Mouse (Mus musculus): ENCODE data around the gene Atrnl1. TPM values are rescaled to one million over a fixed set of nuclear protein-coding genes. Genes with fewer than 3 reads are reported as not detected.
"Not testable (repeated sequence)": the region's sequence is repeated elsewhere in the genome, so short reads cannot be mapped to it uniquely, and the experiment has no call there.

The Atrnl1 gene
- polyA plus RNA-seq, 1 experiment from 2014 or later: 9.8 TPM

- no peak for ATAC-seq (replicated peaks)
- no peaks in the 10 kb centered on the region for H3K9me3 ChIP-seq
- 92% methylated on average over 6 of the region's 6 CpGs for WGBS
- H3K27me3 ChIP-seq (replicated peaks): no peaks in the 10 kb centered on the region
- H3K4me3 ChIP-seq: no peak overlapping the region
- no peak overlapping the region for H3K9ac ChIP-seq
- no peak overlapping the region for H3K4me2 ChIP-seq
- H3K36me3 ChIP-seq (replicated peaks): no peaks in the 10 kb centered on the region
- H3K4me1 ChIP-seq: peaks cover 8% of the 10 kb centered on the region; the same call in 1 of the 2 replicates
- H3K27ac ChIP-seq: no peak overlapping the region
Measured at GRCm38 (mm10) chr19:57963874-57964273, 353.0 kb downstream of the Atrnl1 start.

GRCm38 (mm10) chr19:57969766-57970165 is 358.9 kb downstream of the Atrnl1 start:
- Histone ChIP-seq H3K9me3 (no peaks in the 10 kb centered on the region), H3K36me3 (replicated peaks) (no peaks in the 10 kb centered on the region), H3K4me3 (no peak overlapping the region), H3K9ac (no peak overlapping the region), H3K27me3 (replicated peaks) (no peaks in the 10 kb centered on the region), H3K27ac (no peak overlapping the region), H3K4me2 (no peak overlapping the region), H3K4me1 (no peaks in the 10 kb centered on the region)
- WGBS: 84% methylated on average over 7 of the region's 7 CpGs
- ATAC-seq (replicated peaks): no peak

GRCm38 (mm10) chr19:57970342-57970895 is 359.6 kb downstream of the Atrnl1 start:
- H3K27ac ChIP-seq: no peak overlapping the region
- no peaks in the 10 kb centered on the region for H3K9me3 ChIP-seq
- no peak overlapping the region for H3K9ac ChIP-seq
- H3K27me3 ChIP-seq (replicated peaks): no peaks in the 10 kb centered on the region
- H3K4me1 ChIP-seq: no peaks in the 10 kb centered on the region
- ATAC-seq (replicated peaks): no peak
- H3K4me2 ChIP-seq: no peak overlapping the region
- WGBS: 91% methylated on average over 13 of the region's 13 CpGs
- no peaks in the 10 kb centered on the region for H3K36me3 ChIP-seq (replicated peaks)
- no peak overlapping the region for H3K4me3 ChIP-seq

- Histone ChIP-seq H3K9ac (no peak overlapping the region), H3K4me1 (no peaks in the 10 kb centered on the region), H3K36me3 (replicated peaks) (no peaks in the 10 kb centered on the region), H3K27me3 (replicated peaks) (no peaks in the 10 kb centered on the region), H3K4me2 (no peak overlapping the region), H3K4me3 (no peak overlapping the region), H3K9me3 (no peaks in the 10 kb centered on the region), H3K27ac (no peak overlapping the region)
- no peak for ATAC-seq (replicated peaks)
- WGBS: 94% methylated on average over 6 of the region's 6 CpGs
Measured at GRCm38 (mm10) chr19:57975201-57975600, 364.4 kb downstream of the Atrnl1 start.

- Histone ChIP-seq H3K9ac (no peak overlapping the region), H3K4me1 (peaks cover 4% of the 10 kb centered on the region), H3K9me3 (no peaks in the 10 kb centered on the region), H3K36me3 (replicated peaks) (no peaks in the 10 kb centered on the region), H3K4me2 (no peak overlapping the region), H3K27me3 (replicated peaks) (no peaks in the 10 kb centered on the region), H3K27ac (no peak overlapping the region), H3K4me3 (no peak overlapping the region)
- WGBS: 37% methylated on average over 21 of the region's 21 CpGs
- ATAC-seq (replicated peaks): no peak
Measured at GRCm38 (mm10) chr19:57985918-57986900, 375.4 kb downstream of the Atrnl1 start.

- H3K4me2 ChIP-seq: no peak overlapping the region
- H3K4me3 ChIP-seq: no peak overlapping the region
- WGBS: 78% methylated on average over 17 of the region's 17 CpGs
- H3K9me3 ChIP-seq: no peaks in the 10 kb centered on the region
- no peak for ATAC-seq (replicated peaks)
- no peak overlapping the region for H3K27ac ChIP-seq
- H3K9ac ChIP-seq: no peak overlapping the region
- H3K27me3 ChIP-seq (replicated peaks): no peaks in the 10 kb centered on the region
- no peaks in the 10 kb centered on the region for H3K36me3 ChIP-seq (replicated peaks)
- peaks cover 7% of the 10 kb centered on the region for H3K4me1 ChIP-seq
Measured at GRCm38 (mm10) chr19:57987696-57988393, 377.0 kb downstream of the Atrnl1 start.

GRCm38 (mm10) chr19:57988559-57989093 is 377.8 kb downstream of the Atrnl1 start:
- ATAC-seq (replicated peaks): no peak
- no peak overlapping the region for H3K4me2 ChIP-seq
- no peaks in the 10 kb centered on the region for H3K36me3 ChIP-seq (replicated peaks)
- no peaks in the 10 kb centered on the region for H3K9me3 ChIP-seq
- no peak overlapping the region for H3K27ac ChIP-seq
- no peak overlapping the region for H3K9ac ChIP-seq
- peaks cover 7% of the 10 kb centered on the region for H3K4me1 ChIP-seq
- H3K4me3 ChIP-seq: no peak overlapping the region
- WGBS: 59% methylated on average over 10 of the region's 10 CpGs
- no peaks in the 10 kb centered on the region for H3K27me3 ChIP-seq (replicated peaks)

- H3K27me3 ChIP-seq (replicated peaks): no peaks in the 10 kb centered on the region
- no peak for ATAC-seq (replicated peaks)
- WGBS: 66% methylated on average over 14 of the region's 14 CpGs
Measured at GRCm38 (mm10) chr19:57991099-57991760, 380.4 kb downstream of the Atrnl1 start.

GRCm38 (mm10) chr19:57994174-57994833 is 383.5 kb downstream of the Atrnl1 start:
- H3K9me3 ChIP-seq; ATAC-seq (replicated peaks); H3K4me1 ChIP-seq; H3K4me3 ChIP-seq; H3K9ac ChIP-seq; H3K36me3 ChIP-seq (replicated peaks); H3K27ac ChIP-seq; H3K27me3 ChIP-seq (replicated peaks); H3K4me2 ChIP-seq: not testable (repeated sequence)
- WGBS: 93% methylated on average over 15 of the region's 15 CpGs

More at GRCm38 (mm10) chr19:57991099-57991760, 380.4 kb downstream of the Atrnl1 start:
- Histone ChIP-seq H3K27ac (no peak overlapping the region), H3K9me3 (no peaks in the 10 kb centered on the region), H3K36me3 (replicated peaks) (no peaks in the 10 kb centered on the region), H3K9ac (no peak overlapping the region), H3K4me1 (peaks cover 7% of the 10 kb centered on the region; the same call in 1 of the 2 replicates), H3K4me2 (no peak overlapping the region), H3K4me3 (no peak overlapping the region)

- H3K27me3 ChIP-seq (replicated peaks): no peaks in the 10 kb centered on the region
- H3K27ac ChIP-seq: no peak overlapping the region
- WGBS: 96% methylated on average over 8 of the region's 8 CpGs
- no peak overlapping the region for H3K4me3 ChIP-seq
- no peaks in the 10 kb centered on the region for H3K36me3 ChIP-seq (replicated peaks)
- 0 out of 2 replicates have a peak, but pooled peaks cover 5% of the 10 kb centered on the region for H3K4me1 ChIP-seq
- no peaks in the 10 kb centered on the region for H3K9me3 ChIP-seq
- H3K9ac ChIP-seq: no peak overlapping the region
- ATAC-seq (replicated peaks): no peak
- no peak overlapping the region for H3K4me2 ChIP-seq
Measured at GRCm38 (mm10) chr19:57995015-57995414, 384.2 kb downstream of the Atrnl1 start.

GRCm38 (mm10) chr19:57997961-57998360 is 387.1 kb downstream of the Atrnl1 start:
- no peaks in the 10 kb centered on the region for H3K27me3 ChIP-seq (replicated peaks)
- no peaks in the 10 kb centered on the region for H3K36me3 ChIP-seq (replicated peaks)
- no peak overlapping the region for H3K4me3 ChIP-seq
- no peaks in the 10 kb centered on the region for H3K9me3 ChIP-seq
- no peak overlapping the region for H3K4me2 ChIP-seq
- no peak overlapping the region for H3K27ac ChIP-seq
- H3K4me1 ChIP-seq: no peaks in the 10 kb centered on the region
- WGBS: 34% methylated on average over 4 of the region's 4 CpGs
- no peak overlapping the region for H3K9ac ChIP-seq
- no peak for ATAC-seq (replicated peaks)

Data from midbrain, embryonic 15.5 days (tissue).